Mouse (Mus musculus) heart, postnatal 0 days (tissue): ENCODE results near the gene Eps8.

Source experiments
- CTCF ChIP-seq: IDR thresholded peaks from 2 replicates; pipeline ENCODE4 v1.5.1; 2016; ENCODE audit warnings: antibody characterized with exemption, control low read depth, low read depth
- EP300 ChIP-seq: IDR thresholded peaks from 2 replicates; pipeline ENCODE4 v1.6.1; 2016; ENCODE audit warnings: antibody characterized with exemption, low read depth

DNA sequence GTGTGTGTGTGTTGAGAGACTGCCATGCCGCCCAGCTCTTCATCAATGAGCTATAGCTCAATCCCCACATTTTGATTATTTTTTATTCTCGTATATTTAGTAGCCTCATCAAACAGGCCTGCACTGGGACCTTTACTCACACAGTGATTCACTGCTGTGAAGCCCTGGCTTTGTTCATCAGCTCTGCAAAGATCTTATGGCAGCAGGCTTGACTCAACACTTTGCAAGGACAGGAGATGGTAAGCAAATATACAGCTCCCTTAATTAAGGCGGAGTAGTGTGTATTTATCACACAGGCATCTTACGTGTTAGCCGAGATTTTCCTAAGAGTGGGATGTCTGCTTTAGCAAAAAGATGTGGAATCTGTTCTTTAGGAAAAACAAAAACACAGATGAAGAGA is 74.2 kb downstream of the Eps8 start:
- TF ChIP-seq CTCF (no peak), EP300 (no peak)
